Mouse (Mus musculus) G1E (cell line): ENCODE data around the gene Yipf3.

Experiments
- CTCF ChIP-seq: IDR thresholded peaks from 2 replicates; pipeline ENCODE4 v1.5.1; 2012; ENCODE audit warnings: low read depth, low read length, inconsistent platforms, mixed read lengths
- GATA1 ChIP-seq: IDR thresholded peaks from 2 replicates; pipeline ENCODE4 v1.6.1; 2012; ENCODE audit warnings: borderline replicate concordance, low read length, inconsistent platforms, mixed read lengths
- GATA2 ChIP-seq: IDR thresholded peaks from 2 replicates; pipeline ENCODE4 v1.6.1; 2012; ENCODE audit warnings: low read depth, low read length, inconsistent platforms, borderline replicate concordance
- TAL1 ChIP-seq: conservative IDR thresholded peaks from 2 replicates; pipeline ENCODE4 v1.6.1; 2012; ENCODE audit warnings: low read depth, low read length, inconsistent platforms, mixed read lengths

DNA sequence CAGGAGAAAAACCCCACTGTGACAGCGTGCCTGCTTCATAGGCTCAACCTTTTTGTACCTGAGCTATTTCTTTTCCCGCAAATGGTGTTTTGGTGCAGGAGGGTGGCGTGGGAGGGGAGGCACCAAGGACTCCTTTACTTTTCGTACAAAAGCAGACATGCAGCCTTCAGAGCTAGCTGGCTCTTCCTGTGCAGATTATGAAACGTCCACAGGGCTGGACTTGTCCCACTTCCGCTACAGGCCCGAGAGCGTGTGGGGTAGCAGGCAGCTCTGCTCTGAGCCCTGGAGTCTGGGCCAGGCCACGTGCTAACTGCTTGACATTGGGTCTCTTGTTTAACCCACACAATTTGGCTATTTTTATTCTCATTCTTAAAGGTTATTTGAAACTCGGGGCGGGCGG, 54.0 kb downstream of the Yipf3 start:
- TF ChIP-seq GATA2 (no peak), CTCF (no peak), TAL1 (no peak), GATA1 (no peak)
